Mouse (Mus musculus) right cerebral cortex, postnatal 36 days (tissue): ENCODE results near the gene Asxl1.
"Not testable (repeated sequence)": the region's sequence is repeated elsewhere in the genome, so short reads cannot be mapped to it uniquely, and the experiment has no call there.

ENCODE experiments used
- DNase-seq, 2 experiments: peaks; one replicate each; pipeline ENCODE4 v3.0.0; 2022; ENCODE audit warnings: low spot score in 2 of 2, mixed read lengths in 1 of 2

The Asxl1 gene

DNA sequence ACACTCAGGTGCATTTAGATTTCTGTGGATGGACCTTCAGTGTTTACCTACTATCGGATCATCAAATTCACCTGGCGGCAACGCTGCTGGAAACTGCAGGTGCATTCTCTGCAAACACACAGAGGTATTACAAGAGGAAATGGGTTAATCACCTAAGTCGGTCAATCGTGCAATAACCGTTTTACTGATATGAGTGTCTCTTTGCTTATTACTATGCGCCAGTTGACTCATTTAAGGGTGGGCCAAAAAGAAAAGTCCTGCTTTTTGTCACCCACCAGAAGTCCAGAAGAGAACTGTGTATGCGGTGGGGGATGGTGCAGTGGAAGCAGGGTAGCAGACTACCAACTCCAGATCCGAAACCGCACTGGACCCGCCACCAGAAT lies 567 bp upstream of the Asxl1 start:
- DNase-seq = no peak

DNA sequence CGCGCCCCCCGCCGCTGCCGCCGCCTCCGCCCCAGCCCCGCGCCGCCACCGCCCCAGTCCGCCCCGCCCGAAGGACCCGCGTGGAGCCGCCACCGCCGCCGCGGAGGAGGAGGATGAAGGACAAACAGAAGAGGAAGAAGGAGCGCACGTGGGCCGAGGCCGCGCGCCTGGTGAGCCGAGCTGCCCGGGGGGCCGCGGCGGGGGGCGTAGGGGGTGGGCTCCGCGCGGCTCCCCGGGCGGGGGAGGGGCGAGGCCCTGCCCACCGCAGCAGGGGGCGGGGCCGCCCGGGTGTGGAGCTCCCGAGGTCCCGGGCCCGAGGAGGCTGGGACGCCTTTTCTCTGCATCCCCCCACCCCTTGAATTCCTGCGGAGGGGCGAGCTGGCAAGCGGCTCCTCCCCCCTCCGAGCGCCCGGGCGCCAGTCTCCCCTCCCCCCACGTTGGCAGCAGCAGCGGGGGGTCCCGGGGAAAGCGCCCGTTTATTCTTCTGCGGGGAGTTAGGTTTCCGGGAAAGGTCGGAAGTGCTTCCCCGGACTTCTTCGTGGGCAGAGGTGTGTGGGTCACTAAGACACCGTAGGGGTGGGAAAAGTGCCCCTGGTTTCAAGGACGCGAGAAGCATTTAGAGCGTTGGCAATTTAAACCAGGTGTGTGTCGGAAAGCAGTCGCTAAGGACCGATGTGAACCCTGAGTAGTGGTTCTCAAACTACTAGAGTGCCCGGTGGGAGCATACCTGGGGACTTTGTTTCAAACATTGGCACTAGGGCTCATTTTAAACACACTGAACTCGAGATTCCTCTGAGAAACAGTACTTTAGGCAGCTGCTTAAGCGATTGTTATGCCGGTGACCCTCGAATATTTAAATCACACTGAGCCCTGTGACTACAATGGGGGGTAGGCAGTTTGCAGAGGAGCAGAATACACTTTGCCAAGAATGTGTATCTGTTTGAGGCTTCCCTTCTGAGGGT lies 873 bp downstream of the Asxl1 start:
- DNase-seq = peak; percentile 18 to 30

DNA sequence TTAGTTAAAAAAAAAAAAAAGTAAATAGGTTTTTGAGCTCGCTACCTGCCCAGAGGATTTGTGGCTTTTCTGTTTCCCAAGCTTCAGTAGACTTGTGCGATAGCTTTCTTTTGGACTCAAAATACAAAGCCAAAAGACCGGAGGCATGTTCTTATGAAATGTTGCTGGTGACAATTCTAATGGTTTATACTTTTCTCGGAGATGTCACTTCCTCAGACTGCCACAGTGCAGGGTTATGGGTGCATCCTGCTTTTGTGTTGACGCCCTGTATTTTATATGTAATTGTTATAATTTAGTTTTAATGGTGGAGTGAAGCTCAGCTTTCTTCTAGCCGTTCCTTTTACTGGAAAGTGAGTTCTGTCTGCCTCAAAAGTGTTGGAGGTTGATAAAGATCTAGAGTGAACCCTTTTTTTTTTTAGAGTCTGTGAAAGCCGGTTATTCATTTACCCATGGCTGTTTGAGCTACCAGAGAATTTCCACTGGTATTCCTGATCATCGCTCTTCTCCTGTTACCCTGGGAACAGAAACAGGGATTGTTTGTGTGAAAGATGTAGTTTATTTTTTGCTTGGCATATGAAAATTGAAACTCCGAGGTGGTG lies 1.7 kb downstream of the Asxl1 start:
- no peak for DNase-seq

GRCm38 (mm10) chr2:153348100-153348831 lies 2.6 kb downstream of the Asxl1 start:
- no peak for DNase-seq

GRCm38 (mm10) chr2:153350552-153351181 lies 5.0 kb downstream of the Asxl1 start:
- DNase-seq = no peak

- no peak for DNase-seq
Measured at GRCm38 (mm10) chr2:153354648-153355047, 9.0 kb downstream of the Asxl1 start.

DNA sequence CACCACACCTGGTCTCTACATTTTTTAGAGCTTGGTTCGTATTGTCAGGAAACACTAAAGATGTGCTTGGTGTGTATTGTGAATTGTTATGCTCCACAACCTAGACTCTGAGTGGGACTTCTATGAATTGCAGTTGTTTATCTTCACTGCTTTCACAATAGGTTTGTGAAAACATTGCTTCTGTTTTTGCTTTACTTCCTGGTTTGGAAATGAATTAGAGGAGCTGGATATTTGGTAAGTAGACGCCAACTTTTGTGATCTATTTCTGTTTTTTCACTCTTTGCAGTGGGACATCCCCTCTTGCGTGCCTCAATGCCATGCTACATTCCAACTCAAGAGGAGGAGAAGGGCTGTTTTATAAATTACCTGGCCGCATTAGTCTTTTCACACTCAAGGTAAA lies 11.2 kb downstream of the Asxl1 start:
- DNase-seq = no peak

DNA sequence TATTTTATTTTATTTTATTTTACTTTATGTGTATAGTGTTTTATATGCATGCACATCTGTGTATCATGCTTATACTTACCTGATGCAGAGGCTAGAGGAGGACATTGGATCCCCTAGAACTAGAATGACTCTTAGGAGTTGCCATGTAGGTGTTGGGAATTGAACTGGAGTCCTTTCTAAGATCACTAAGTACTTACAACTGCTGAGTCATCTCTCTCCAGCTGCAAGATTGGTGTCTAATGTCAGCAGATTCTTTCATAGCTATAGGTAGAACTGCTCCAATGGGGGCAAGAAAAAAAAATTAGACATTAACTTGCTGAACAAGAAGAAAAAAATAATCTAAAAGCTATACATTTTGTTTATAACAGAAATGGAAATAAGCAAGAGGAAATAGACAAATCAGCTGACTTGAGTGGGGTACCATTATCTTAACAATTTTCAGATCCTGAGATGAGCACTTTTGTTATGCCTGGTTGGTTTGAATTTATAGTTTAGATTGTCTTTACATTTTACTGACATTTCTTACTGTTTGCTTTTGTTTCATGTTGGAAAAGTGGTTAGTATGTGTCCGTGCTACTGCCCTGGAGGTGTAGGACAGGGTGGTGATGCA lies 15.6 kb downstream of the Asxl1 start:
- no peak for DNase-seq

DNA sequence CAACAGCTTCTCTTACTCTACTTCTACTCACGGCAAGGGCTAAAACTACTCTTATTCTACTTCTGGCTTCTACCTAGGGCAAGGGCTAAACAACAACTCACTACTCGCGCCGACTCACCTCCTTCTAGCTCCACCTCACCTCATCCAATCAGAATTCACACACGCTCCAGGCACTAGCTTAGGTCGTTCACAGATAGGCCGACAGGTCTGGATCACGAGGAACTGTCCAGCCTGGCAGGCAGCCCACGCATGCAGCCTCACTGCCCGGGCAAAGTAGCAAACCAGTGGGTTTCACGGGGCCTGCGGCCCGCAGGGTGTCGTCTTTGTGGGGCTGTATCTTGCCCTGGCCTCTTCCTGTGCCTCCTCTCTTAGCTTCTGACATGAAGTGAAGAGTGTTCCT lies 18.9 kb downstream of the Asxl1 start:
- not testable (repeated sequence) for DNase-seq

- DNase-seq = no peak
Measured at GRCm38 (mm10) chr2:153370871-153371270, 25.2 kb downstream of the Asxl1 start.

DNA sequence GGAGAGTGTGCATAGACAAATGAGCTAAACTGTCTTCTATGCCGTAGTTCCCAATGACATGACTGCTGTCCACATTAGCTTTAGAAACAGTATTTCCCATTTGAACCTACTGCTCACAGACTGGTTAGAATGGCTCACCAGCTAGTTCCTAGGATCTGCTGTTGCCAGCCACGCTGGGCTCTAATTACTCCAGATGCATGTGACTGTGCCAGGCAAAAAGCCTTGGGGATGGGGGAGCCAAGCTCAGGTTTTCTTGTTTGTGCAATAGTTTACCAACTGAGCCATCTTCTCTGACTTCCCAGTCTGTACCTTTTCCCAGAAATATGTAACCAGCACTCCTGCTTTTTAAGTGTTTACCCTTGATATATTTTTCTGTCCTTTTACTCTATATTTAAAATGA lies 29.8 kb downstream of the Asxl1 start:
- DNase-seq = no peak

DNA sequence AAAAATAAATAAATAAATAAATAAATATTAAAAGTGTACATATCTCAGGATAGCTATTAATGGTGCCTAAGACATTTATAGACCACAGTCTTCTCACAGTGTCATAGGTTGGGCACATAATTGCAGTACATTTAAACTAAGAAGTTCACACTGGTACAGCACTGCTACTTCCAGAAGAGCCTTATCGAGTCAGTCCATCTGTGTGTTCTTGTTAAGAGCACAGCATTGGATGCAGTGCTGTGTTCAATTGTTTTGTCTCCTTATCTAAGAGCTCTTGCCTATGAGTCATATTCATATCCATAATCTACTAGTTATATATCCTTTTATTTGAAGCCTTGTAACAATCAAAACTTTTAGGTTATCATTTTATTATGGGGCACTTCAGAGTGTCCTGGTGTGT lies 34.9 kb downstream of the Asxl1 start:
- no peak for DNase-seq

DNA sequence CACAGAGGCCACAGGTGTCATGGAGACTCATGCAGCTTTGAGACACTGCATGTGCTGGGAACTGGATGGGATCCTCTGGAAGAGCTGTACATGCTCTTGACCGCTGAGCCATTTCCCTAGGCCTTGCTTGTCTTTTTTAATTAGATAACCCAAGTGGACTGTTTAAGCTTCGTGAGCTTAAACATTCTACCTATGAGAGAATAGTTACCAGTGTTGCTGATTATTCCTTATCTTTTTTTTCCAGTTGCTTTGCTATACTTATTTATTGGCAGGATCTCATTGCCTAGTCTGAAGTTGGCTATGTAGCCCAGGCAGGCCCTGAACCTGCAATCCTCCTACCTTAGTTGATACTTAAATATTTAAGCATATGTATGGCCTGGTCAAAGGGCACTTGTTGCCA lies 44.2 kb downstream of the Asxl1 start:
- no peak for DNase-seq

GRCm38 (mm10) chr2:153393045-153393444 lies 47.4 kb downstream of the Asxl1 start:
- DNase-seq = no peak

DNA sequence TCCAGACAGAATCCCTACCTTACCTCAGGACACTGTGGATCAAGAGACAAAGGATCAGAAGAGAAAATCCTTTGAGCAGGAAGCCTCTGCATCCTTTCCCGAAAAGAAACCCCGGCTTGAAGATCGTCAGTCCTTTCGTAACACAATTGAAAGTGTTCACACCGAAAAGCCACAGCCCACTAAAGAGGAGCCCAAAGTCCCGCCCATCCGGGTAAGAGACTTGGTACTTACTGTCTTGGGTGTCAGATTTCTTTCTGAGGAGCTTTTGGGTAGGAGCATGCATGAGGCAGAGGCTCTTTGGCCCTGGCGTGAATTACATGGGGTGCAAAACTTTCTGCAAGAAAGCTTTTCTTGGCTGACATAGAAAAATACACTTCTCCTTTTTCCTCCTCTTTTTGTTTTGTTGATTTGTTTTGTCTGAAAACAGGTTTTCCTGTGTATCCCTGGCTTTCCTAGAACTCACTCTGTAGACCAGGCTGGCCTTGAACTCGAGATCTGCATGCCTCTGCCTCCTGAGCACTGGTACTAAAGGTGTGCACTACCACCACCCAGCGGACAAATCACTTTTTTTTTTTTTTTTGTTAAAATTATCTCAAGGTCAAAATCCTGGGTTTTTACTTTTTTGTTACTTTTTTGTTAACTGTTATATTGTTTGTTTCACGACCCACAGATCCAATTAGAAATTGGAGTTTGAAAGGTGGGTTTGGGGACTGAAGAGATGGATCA lies 52.3 kb downstream of the Asxl1 start:
- DNase-seq = no peak

DNA sequence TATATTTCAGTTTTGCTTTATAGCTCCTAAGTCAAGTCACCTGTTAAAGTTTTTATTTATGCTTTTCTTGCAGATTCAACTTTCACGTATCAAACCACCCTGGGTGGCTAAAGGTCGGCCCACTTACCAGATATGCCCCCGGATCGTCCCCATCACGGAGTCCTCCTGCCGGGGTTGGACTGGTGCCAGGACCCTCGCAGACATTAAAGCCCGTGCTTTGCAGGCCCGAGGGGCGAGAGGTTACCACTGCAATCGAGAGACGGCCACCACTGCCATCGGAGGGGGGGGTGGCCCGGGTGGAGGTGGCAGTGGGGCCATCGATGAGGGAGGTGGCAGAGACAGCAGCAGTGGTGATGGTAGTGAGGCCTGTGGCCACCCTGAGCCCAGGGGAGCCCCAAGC lies 53.5 kb downstream of the Asxl1 start:
- no peak for DNase-seq

GRCm38 (mm10) chr2:153404062-153404461 lies 58.4 kb downstream of the Asxl1 start:
- no peak for DNase-seq

- DNase-seq = no peak
Measured at GRCm38 (mm10) chr2:153404882-153405281, 59.3 kb downstream of the Asxl1 start.

DNA sequence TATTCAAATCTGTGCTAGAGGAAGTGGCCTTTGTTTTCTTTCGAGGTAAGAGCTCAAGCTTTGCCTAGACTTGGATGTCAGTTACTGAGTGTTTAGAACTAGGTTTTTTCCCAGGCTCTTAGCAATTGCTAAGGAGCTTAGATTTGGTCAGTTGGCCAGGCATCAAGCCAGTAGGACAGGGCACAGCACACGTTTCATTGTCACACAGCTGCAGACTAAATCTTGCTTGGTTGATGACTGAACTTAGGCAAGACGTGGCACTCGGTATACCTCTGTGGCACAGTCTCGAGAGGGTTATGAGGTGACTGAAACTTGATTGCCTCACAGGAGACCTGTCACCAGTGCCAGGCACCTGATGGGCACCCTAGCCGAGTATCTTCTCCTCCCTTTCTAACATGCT lies 61.3 kb downstream of the Asxl1 start:
- DNase-seq = no peak

DNA sequence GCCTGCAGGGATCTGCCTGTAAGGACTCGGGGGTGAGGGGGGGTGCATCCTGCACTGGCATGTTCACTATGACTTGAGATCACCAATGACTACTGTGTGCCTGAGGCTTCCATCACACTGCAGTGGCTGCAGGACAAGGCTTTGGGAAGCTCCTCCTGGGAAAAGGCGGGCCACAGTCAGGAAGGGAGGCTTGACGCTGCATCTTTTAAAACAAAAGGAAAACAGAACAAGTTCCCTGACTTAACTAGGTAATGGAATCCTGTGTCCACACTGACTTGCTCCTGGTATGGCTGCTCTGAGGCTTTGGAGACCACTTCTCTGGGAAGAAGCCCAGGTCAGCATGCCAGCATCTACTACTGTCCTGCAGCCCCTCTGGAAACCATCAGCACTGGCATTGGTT lies 63.3 kb downstream of the Asxl1 start:
- DNase-seq = no peak

DNA sequence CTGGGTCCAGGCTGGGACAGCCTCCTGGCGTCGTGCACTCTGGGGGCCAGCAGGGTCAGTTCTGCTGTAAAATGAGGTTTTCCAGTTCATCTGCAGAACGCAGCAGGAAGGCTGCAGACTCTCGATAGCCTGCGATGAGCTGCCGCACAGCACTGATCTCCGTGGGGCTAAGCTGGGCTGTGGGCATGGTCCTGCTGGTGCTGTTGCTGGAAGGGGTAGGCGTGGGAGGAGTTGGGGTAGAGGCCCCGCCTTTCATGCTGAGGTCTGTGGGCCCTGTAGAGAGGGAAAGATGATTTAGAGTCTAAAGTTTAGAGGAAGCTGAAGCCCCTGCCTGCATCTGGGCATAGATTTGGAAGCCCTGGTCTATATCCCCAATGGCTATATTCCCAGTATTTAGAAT lies 65.9 kb downstream of the Asxl1 start:
- no peak for DNase-seq
